Mouse (Mus musculus) cortical plate, adult 2 months (tissue): ENCODE results near the gene Amh.

ENCODE experiments used
- CTCF ChIP-seq: fragments of 200-500 bp; IDR thresholded peaks from 2 replicates; pipeline ENCODE4 v1.5.1; 2011; ENCODE audit warnings: mild to moderate bottlenecking, control low read depth, low read length; ENCODE audit not compliant: insufficient read depth; ENCODE audit errors: extremely low read depth
- POLR2A ChIP-seq: fragments of 200-500 bp; IDR thresholded peaks from 2 replicates; pipeline ENCODE4 v1.6.1; 2011; ENCODE audit warnings: mild to moderate bottlenecking, low read length, control low read depth; ENCODE audit not compliant: insufficient read depth; ENCODE audit errors: extremely low read depth

DNA sequence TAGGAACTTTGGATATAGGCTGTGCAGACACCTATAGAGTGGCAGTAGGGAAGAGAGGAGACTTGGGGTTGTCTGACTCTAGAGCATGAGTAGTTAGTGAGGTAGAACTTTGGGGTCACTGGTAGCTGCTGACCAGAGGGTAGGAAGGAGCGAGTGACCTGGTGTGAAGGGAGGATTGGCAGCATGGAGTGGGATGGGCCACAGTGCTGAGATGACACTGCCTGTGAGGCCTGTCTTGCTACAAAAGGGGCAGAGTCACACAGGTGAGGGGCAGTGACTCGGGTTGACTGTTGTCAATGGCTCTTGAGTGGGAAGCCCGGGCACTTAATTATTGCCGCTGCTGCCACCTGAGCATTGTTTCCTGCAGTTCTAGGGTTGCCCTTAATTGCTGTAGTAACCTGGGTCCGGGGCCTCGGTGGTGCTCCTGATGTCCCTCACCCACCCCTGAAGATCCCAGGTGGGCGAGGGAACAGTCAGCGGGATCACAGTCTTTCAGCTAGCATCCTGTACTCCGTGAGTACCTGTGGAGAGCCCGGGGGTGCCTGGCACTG lies 22.9 kb downstream of the Amh start:
- TF ChIP-seq CTCF, result no peak
- TF ChIP-seq POLR2A, result no peak
